Mouse (Mus musculus): ENCODE results near the gene Ctnna2.

Ctnna2 gene

GRCm38 (mm10) chr6:77817116-77817515, 162.4 kb downstream of the Ctnna2 start:
- in situ Hi-C loops (cut with MboI, MseI) = no loop called here

GRCm38 (mm10) chr6:77811041-77811440, 168.5 kb downstream of the Ctnna2 start:
- in situ Hi-C loops (cut with MboI, MseI) = no loop called here

GRCm38 (mm10) chr6:77802604-77803003, 176.9 kb downstream of the Ctnna2 start:
- in situ Hi-C loops (cut with MboI, MseI) = no loop called here

GRCm38 (mm10) chr6:77783342-77783741, 196.2 kb downstream of the Ctnna2 start:
- in situ Hi-C loops (cut with MboI, MseI) = no loop called here

GRCm38 (mm10) chr6:77768357-77769103, 211.0 kb downstream of the Ctnna2 start:
- in situ Hi-C loops (cut with MboI, MseI) = no loop called here

- in situ Hi-C loops (cut with MboI, MseI) = no loop called here
Observed at GRCm38 (mm10) chr6:77758164-77758563, 221.3 kb downstream of the Ctnna2 start.

GRCm38 (mm10) chr6:77745426-77745825, 234.1 kb downstream of the Ctnna2 start:
- in situ Hi-C loops (cut with MboI, MseI) = no loop called here

- in situ Hi-C loops (cut with MboI, MseI) = no loop called here
Observed at GRCm38 (mm10) chr6:77743651-77744050, 235.8 kb downstream of the Ctnna2 start.

GRCm38 (mm10) chr6:77742988-77743387, 236.5 kb downstream of the Ctnna2 start:
- in situ Hi-C loops (cut with MboI, MseI) = no loop called here

- in situ Hi-C loops (cut with MboI, MseI) = no loop called here
Observed at GRCm38 (mm10) chr6:77738640-77739039, 240.9 kb downstream of the Ctnna2 start.

- in situ Hi-C loops (cut with MboI, MseI) = no loop called here
Observed at GRCm38 (mm10) chr6:77724952-77725299, 254.6 kb downstream of the Ctnna2 start.

- in situ Hi-C loops (cut with MboI, MseI) = no loop called here
Observed at GRCm38 (mm10) chr6:77724042-77724951, 255.2 kb downstream of the Ctnna2 start.

- in situ Hi-C loops (cut with MboI, MseI) = no loop called here
Observed at GRCm38 (mm10) chr6:77694093-77694492, 285.4 kb downstream of the Ctnna2 start.

- in situ Hi-C loops (cut with MboI, MseI) = no loop called here
Observed at GRCm38 (mm10) chr6:77687173-77687572, 292.3 kb downstream of the Ctnna2 start.

GRCm38 (mm10) chr6:77650127-77650526, 329.4 kb downstream of the Ctnna2 start:
- in situ Hi-C loops (cut with MboI, MseI) = no loop called here

- in situ Hi-C loops (cut with MboI, MseI) = no loop called here
Observed at GRCm38 (mm10) chr6:77644591-77644990, 334.9 kb downstream of the Ctnna2 start.

- in situ Hi-C loops (cut with MboI, MseI) = no loop called here
Observed at GRCm38 (mm10) chr6:77638784-77639183, 340.7 kb downstream of the Ctnna2 start.

- in situ Hi-C loops (cut with MboI, MseI) = no loop called here
Observed at GRCm38 (mm10) chr6:77633997-77634396, 345.5 kb downstream of the Ctnna2 start.

GRCm38 (mm10) chr6:77628573-77629192, 350.8 kb downstream of the Ctnna2 start:
- in situ Hi-C loops (cut with MboI, MseI) = loop anchor here (10.0 kb wide), 1 partner anchor 1144 kb away; no protein-coding TSS in a partner anchor

GRCm38 (mm10) chr6:77604642-77605392, 374.7 kb downstream of the Ctnna2 start:
- in situ Hi-C loops (cut with MboI, MseI) = no loop called here

GRCm38 (mm10) chr6:77603914-77604313, 375.6 kb downstream of the Ctnna2 start:
- in situ Hi-C loops (cut with MboI, MseI) = no loop called here
